Mouse (Mus musculus) thymus, adult 2 months (tissue): Measurements from ENCODE around the gene Fbxl4. TPM values are rescaled to one million over a fixed set of nuclear protein-coding genes. Genes with fewer than 3 reads are reported as not detected.

Experiments
- DNase-seq: peaks from one replicate; pipeline ENCODE4 v3.0.0; 2021
- H3K27ac ChIP-seq: fragments of 200-500 bp; 2 replicates; pipeline ENCODE4 v1.5.1; 2012; ENCODE audit warnings: low read length, control low read depth; ENCODE audit not compliant: control insufficient read depth, insufficient read depth
- H3K27me3 ChIP-seq: fragments of 200-500 bp; 2 replicates; pipeline ENCODE4 v1.6.1; 2012; ENCODE audit warnings: mild to moderate bottlenecking, low read length, moderate library complexity, mixed read lengths; ENCODE audit not compliant: control insufficient read depth, insufficient read depth
- H3K36me3 ChIP-seq: fragments of 200-500 bp; 2 replicates; pipeline ENCODE4 v1.6.1; 2012; ENCODE audit warnings: mild to moderate bottlenecking, low read length, moderate library complexity; ENCODE audit not compliant: control insufficient read depth, insufficient read depth
- H3K4me1 ChIP-seq: fragments of 200-500 bp; replicated peaks from 2 replicates; pipeline ENCODE4 v1.6.1; 2012; ENCODE audit warnings: low read length; ENCODE audit not compliant: control insufficient read depth, insufficient read depth
- H3K4me3 ChIP-seq: fragments of 200-500 bp; 2 replicates; pipeline ENCODE4 v1.5.1; 2012; ENCODE audit warnings: mild to moderate bottlenecking, low read length, control low read depth, moderate library complexity; ENCODE audit not compliant: control insufficient read depth, insufficient read depth
- CTCF ChIP-seq: fragments of 200-500 bp; IDR thresholded peaks from 2 replicates; pipeline ENCODE4 v1.5.1; 2012; ENCODE audit warnings: mild to moderate bottlenecking, control low read depth, low read length, moderate library complexity, borderline replicate concordance; ENCODE audit not compliant: control insufficient read depth, poor library complexity, insufficient read depth; ENCODE audit errors: extremely low read depth
- POLR2A ChIP-seq: fragments of 200-500 bp; IDR thresholded peaks from 2 replicates; pipeline ENCODE4 v1.6.1; 2012; ENCODE audit warnings: mild to moderate bottlenecking, low read length, control low read depth, moderate library complexity; ENCODE audit not compliant: control insufficient read depth, poor library complexity, insufficient read depth; ENCODE audit errors: extremely low read depth
- WGBS: fragments of 180-500 bp; shearing (Covaris S2); methylation state at CpG from one replicate; pipeline ENCODE4 v1.1.7; 2018; 5-methylcytosine and 5-hydroxymethylcytosine counted together
- polyA plus RNA-seq: library from polyadenylated mRNA; depleted of rRNA; stranded (reverse); fragments of >200 nt; gene quantifications from 2 replicates; pipeline ENCODE4 v1.2.3, GENCODE M21; 2012

The Fbxl4 gene
- polyA plus RNA-seq, 1 experiment = 15.9 TPM

- Histone ChIP-seq H3K4me1 (no peaks in the 10 kb centered on the region), H3K36me3 (no peaks in the 10 kb centered on the region), H3K4me3 (no peak overlapping the region), H3K27me3 (no peaks in the 10 kb centered on the region), H3K27ac (no peak overlapping the region)
- TF ChIP-seq CTCF (no peak), POLR2A (no peak)
- DNase-seq = no peak
- WGBS = 91% methylated on average over 1 of the region's 1 CpGs
Measured at GRCm38 (mm10) chr4:22469575-22469974, 112.2 kb downstream of the Fbxl4 start.

- Histone ChIP-seq H3K36me3 (no peaks in the 10 kb centered on the region), H3K4me1 (no peaks in the 10 kb centered on the region), H3K27ac (no peak overlapping the region), H3K27me3 (peaks cover 3% of the 10 kb centered on the region; the same call in 1 of the 2 replicates), H3K4me3 (no peak overlapping the region)
- no peak for TF ChIP-seq CTCF
- TF ChIP-seq POLR2A = no peak
- WGBS = 7% methylated on average over 23 of the region's 23 CpGs
- no peak for DNase-seq
Measured at GRCm38 (mm10) chr4:22476967-22477710, 119.8 kb downstream of the Fbxl4 start.

DNA sequence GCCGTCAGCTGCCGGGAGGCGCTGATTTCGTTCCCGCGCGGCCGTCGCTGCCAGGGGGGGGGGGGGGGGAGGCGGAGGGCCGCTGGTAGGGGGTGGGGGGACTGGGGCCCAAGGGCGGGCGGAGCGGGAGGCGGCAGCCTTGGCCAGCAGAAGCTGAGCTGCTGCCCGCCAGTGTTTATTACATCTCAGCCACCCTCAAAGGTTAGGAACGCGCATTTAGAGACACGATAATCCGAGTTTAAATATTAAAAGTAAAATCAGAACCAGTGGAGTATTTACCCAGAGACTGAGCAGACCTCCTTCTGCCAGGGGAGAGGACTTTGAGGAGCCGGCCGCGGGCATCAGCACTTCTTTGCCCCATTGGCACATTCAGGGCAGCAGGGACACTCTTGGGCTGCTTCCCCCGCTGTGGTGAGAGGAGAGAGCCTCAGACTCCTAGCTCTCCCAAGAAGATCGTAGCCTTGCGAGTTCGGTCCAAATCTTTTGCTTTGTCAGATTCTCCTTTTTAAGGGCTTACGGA, 120.4 kb downstream of the Fbxl4 start:
- 7% methylated on average over 14 of the region's 28 CpGs for WGBS

DNA sequence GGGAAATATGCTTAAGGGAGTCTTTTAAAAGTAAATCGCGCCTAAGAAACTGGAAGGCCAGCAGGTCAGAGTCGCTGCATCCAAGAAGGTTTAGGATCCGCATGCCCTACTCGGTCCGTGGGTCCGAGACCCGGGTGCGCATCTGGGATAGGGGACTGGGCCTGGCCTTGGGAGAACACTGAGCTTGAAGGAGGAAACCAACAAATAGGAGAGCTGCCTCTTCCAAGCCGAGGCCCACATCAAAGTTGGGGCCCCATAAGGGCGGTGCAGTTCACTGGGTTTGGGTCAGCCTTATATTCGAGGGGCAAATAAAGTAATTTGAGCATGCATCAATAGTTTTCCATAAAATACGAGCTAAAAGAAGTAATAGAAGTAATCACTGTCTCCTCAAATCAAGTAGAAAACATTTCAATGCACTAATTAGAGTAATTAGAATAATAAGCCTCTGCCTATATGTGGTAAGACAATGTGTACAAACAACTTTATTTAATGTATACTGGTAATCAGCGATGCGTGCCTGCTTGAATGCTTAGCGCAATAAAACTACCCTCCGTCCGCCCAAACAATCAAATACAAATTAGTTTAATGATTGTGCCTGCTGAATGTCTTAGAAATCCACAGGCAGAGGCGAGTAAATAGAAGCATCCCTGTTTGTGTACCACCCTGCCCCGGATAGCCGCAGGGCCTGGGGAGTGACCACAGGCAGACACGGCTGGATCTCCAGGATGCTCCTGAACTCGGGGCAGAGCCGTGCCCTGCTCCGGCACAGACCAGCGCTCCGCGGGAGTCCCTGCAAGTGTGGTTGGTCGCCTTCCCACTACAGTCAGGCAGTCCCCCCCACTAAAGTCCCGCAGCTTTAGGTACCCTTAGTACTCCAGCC, 121.4 kb downstream of the Fbxl4 start:
- Histone ChIP-seq H3K4me1 (no peaks in the 10 kb centered on the region), H3K4me3 (no peak overlapping the region), H3K27ac (no peak overlapping the region), H3K36me3 (no peaks in the 10 kb centered on the region), H3K27me3 (peaks cover 3% of the 10 kb centered on the region; the same call in 1 of the 2 replicates)
- WGBS = 9% methylated on average over 30 of the region's 30 CpGs
- TF ChIP-seq POLR2A (no peak), CTCF (no peak)
- DNase-seq = no peak

More for the DNA sequence above, 120.4 kb downstream of the Fbxl4 start:
- DNase-seq = no peak
- H3K4me1 ChIP-seq = no peaks in the 10 kb centered on the region
- H3K27ac ChIP-seq = no peak overlapping the region
- TF ChIP-seq CTCF = no peak
- no peak for TF ChIP-seq POLR2A
- peaks cover 3% of the 10 kb centered on the region; the same call in 1 of the 2 replicates for H3K27me3 ChIP-seq
- H3K36me3 ChIP-seq = no peaks in the 10 kb centered on the region
- H3K4me3 ChIP-seq = no peak overlapping the region

DNA sequence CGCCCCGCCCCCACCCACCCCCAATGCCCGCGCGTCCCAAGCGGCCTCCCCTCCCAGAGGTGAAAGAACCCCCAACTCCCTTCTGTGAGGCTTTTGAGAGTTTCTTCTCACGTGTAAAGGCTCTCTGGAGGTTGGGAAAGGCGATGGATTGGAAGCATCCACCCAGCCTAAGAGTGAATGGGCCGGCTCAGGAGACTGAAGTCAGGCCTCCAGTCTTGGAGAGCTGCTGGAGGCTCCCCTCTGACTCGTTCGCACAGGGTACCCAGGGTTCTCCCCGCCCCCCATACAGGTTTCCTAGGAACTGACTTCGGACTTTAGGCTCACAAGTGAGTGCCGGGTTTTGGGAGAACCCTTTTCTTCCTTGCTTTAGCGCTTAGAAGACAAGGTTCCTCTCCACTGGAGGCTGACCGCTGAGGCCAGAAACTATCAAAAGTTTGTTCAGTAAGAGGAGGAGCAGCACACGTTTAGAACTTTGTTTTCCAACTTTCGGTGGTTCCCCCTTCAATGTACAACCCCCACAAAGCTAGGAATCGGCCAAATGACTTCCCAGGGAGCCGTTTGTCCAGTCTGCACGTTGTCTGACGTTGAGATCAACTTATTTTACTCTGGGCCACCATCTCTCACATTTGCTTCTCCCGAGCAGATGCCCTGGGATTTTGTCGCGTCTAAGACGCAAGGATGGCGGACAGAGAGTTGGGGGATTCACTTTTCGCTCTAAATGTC, 122.2 kb downstream of the Fbxl4 start:
- no peaks in the 10 kb centered on the region for H3K36me3 ChIP-seq
- H3K27me3 ChIP-seq = peaks cover 3% of the 10 kb centered on the region; the same call in 1 of the 2 replicates
- 6% methylated on average over 27 of the region's 28 CpGs for WGBS
- no peak overlapping the region for H3K27ac ChIP-seq
- H3K4me1 ChIP-seq = no peaks in the 10 kb centered on the region
- no peak for TF ChIP-seq CTCF
- no peak for TF ChIP-seq POLR2A
- DNase-seq = no peak
- no peak overlapping the region for H3K4me3 ChIP-seq
